Mouse (Mus musculus) megakaryocyte, embryonic 14.5 days (primary cell): ENCODE results near the gene Uchl5.

Experiments
- FLI1 ChIP-seq: IDR thresholded peaks from 2 replicates; pipeline ENCODE4 v1.6.1; 2012; ENCODE audit warnings: low read length, inconsistent platforms, mixed read lengths
- GATA1 ChIP-seq: IDR thresholded peaks from 3 replicates; pipeline ENCODE4 v1.6.1; 2012; ENCODE audit warnings: mixed read lengths, low read length, inconsistent platforms, borderline replicate concordance

DNA sequence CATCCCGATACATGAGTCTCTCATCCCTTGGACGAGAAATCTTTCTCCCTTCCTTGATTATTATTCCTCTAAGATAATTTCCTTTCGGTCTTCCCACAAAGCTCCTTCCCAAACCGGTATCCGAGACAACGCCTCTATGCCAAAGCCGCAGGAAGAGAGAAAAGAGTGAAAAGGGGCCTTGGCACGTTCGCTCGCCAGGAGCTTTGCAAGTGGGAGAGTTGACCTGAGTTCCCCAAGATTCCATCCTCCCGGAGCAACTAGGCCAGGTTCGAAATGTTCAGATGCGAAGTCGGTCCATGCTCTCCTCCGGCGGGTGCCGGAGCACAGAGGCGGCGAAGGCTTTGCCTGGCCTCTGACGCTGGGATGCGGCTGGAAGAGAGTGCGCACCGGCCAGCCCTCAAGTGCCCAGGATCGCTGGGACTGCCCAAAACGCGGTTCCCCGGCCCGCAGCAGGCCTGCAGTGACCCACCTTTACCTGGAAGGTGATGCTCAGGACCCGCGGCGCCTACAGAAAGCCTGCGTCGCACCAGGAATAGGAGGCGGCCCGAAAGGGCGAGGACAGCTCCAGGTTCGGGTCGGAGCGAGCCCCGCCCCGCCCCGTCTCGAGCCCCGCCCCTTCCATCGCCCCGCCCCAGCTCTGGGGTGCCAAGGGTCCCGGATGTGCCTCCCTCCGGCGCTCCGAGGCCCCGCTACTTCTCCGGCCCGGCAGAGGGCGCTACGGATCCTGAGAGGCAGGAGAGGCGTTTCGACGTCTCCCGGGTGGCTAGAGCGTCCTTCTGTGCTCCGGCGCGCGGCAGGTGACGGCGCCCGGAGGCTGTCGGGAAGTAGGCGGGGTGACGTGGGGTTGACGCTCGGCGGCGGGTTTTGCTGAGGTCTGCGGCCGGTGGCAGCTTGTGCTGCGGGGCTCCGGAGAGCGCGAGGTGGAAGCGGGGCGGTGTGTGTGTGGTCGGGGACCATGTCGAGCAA lies at the start of gene Uchl5, which contains the start of gene Trove2:
- TF ChIP-seq FLI1 = no peak
- TF ChIP-seq GATA1 = no peak
